Mouse (Mus musculus) c-Kit-positive CD71-positive TER-119-negative erythroid progenitor cells, embryonic 14.5 days (primary cell): Measurements from ENCODE around the gene Gm10961.

ENCODE experiments used
- DNase-seq: peaks from one replicate; pipeline ENCODE4 v3.0.0-alpha.2; 2013; ENCODE audit warnings: low read depth

The Gm10961 gene

DNA sequence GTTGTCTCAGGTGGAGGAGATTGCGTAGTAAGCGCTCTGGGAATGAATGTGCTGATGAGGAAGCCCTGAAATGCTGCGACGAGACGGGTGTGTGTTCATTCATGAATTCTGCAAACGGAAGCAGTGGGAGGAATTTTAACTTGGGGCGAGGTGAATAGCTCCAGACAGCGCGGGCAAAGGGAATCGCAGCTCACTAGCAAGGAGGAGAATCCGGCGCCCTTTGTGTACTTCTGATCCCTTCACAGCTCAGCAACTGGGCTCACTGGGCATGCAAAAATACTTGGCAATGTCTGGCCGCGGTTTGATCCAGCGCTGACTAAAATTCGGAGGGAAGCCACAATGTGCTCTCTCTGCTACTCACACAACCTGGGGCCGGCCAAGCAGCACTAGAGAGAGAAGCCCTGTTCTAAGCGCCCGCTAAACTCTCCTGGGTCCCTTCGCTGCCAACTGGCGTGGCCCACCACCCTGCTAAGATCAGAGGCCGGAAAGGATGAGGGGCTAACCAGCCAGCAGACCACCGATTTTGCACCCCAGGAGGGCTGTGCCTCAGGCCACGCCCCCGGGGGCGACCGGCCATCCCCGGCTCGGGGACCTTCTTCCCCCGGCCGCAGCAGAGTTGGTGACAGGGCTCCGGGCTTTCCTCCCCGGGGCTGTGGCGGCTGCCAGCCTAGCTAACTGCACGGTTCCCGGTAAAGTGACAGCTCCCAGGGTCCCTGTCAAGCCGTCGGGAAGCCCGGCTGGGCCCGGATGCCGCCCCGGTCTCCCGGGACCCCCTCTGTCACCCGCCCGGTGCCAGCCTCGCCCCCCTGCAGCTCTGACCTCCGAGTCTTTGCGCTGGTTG is at the start of gene Gm10961:
TSS of gene Gm10961 (plus strand) at position 641 of the 841 bp plus-strand sequence.
- peak; percentile 14 for DNase-seq

DNA sequence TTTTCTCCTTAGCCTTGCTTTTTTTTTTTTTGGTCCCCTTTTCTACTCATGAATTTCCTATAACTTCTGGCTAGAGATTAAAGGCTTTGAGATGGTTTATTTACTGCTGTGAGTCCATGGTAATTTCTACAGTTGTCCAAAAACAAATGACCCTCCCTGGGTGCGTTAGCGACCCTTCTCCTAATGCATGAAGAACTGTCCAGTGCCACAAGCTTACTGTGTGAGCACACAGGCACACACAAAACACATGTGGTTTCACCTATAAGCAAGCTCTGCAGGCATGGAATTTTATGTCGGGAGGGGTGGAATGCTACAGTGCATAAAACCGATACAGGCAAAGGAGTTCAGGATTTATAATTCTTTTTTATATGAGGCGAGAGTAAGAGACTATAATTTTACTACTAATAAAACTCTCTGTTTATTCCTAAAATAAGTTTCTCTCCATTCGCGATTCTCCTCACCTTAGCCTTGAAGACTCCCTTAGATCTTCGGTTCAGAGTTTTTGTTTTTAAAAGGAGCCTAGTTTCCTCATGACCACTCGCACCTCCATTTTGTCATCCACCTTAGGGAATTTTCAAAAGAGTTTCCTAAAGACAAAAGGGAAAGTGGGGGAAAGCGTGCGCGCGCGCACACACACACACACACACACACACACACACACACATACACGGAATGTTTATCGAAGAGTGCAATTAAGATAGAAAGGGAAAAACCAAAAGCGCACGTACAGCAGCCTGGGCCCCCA is 48.8 kb upstream of the Gm10961 start:
- no peak for DNase-seq

DNA sequence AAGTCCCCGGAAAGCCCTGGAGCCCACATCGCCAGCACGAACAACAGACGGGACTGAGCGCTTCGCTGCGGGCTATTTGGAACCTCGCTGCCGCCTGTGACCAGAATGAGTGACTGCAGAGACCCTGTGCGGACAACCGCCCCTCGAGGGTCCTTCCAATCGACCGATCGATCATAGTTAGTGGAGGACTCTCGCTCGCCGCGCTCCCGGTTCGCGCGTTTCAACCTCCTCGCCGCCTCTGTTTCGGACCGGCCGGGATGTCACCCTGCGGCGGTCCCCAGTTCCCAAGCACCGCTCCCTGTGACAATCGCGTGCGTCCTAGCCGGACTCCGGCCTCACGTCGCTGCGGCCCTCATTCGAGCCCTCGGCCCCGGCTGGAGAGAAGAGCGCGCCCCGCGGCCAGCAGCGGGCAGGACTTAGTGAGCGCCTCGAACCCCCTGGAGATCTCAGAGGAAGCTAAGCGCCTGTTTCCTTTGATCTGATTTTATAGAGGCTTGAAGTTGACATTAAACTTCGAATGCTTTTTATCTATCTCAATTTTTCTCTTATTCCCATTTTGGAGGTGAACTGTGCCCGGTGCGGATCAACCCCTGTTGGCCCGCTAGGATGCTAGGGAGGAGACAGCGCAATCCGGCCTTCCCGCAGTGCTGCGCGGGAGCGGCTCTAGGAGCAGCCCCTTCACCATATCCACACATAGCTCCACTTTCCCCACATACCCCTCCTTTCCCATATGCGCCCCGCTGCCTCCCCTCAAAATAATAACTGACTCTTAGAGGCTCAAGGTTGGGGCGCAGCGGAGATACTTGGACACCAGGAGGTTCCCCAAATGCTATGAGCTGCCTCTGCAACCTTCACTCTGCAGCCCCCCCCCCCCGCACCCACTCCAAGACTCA is 48.0 kb upstream of the Gm10961 start:
- DNase-seq = no peak

DNA sequence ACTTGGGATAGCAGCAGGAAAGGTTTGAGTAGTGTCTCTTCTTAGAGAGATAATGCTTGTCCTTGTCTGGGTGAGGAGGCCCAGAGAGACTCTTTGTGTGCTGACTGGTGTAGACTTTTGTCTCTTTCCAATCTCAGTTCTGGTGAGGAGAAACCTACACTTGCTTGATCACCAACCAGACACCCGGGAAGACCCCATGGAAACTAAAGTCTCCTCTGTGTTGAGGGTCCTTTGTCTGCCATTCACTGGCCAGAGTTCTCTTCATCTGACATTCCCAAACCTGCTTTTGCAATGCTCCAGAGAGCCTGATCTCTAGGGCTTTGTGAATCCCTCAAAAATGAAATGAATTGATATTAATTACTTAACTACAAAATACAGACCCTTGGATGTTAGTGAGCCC is 47.2 kb upstream of the Gm10961 start:
- DNase-seq = no peak

DNA sequence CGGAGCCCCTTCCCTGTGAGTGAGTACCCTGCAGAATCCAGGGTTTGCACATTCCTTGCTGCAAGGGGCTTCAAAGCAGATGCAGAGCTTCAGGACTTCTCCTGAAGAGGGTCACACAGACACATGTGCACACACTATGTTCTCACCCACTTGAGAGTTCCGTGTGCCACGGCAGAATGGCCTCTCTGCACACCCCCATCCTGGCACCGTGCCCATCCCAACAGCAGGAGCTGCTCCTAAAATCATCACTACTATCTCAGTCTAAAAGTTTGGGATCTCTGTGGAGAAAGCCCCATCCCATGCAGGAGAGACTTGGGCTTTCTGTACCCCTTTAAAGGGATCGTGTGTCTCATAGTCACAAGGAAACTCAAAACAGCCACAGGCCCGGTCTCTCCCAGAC is 44.6 kb upstream of the Gm10961 start:
- DNase-seq = no peak

DNA sequence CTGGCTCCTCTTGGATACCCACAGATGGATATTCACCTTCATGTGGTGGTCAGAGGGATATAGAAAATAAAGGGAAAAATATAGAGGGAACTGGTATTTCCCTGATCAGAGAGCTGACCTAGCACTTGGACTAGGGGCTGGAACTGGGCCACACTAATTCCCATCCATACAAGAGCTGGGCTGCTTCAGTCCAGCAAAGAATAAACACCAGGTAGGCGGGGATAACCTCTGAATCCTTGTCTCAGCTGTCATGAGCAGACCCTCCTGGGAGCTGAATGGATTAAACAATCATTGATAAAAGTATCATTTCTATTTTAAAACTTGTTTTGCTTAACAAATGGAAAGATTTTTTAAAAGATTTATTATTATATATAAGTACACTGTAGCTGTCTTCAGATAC is 39.5 kb upstream of the Gm10961 start:
- DNase-seq = no peak

DNA sequence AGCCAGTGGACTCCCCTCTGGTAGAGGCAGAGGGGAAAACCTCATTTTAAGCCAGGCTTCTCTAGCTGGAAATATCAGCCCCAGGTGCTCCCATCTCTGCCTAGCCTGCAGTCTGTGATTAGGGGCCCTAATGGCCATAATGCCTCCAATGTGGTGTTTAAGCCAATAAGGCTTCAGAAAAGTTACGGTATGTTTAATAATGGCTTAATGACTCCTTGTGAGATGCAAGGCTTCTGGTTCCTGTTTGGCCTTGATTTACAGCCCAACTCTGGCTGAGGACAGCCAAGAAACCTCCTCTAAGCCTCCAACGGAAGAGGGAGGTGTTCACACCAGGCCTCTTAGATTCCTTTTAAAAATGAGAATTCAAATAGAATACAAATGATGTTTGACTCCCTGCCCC is 37.5 kb upstream of the Gm10961 start:
- no peak for DNase-seq

DNA sequence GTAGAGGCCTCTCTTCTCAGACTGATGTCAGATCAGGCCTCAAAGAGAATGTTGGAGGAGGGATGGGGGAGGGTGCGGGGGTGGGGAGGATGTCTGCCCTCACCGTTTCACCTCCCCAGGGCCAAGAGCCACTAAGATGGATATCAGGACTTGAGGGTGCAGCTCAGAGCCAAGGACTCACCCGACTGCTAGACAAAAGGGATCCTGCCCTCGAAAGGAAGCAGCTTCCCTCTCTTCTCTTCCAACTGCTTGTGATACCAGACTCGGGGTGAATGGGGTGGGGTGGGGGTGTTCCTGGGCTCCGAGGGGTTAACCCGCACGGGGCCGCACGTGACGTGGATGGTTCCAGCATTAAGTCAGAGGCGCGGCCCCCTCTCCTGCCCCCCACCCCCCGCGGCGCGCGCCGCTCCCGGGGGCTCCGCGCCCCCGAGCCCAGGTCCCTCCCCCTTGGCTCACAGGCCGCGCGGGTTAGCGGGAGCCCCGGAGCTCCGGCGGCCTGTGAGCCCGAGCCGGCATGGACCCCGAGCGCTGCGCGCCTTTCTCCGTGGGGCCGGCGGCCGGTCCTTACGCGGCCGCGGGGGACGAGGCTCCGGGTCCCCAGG is 36.4 kb upstream of the Gm10961 start, which contains the start of gene Alx3:
TSS of gene Alx3 (plus strand) at position 370 of the 602 bp plus-strand sequence.
- no peak for DNase-seq

DNA sequence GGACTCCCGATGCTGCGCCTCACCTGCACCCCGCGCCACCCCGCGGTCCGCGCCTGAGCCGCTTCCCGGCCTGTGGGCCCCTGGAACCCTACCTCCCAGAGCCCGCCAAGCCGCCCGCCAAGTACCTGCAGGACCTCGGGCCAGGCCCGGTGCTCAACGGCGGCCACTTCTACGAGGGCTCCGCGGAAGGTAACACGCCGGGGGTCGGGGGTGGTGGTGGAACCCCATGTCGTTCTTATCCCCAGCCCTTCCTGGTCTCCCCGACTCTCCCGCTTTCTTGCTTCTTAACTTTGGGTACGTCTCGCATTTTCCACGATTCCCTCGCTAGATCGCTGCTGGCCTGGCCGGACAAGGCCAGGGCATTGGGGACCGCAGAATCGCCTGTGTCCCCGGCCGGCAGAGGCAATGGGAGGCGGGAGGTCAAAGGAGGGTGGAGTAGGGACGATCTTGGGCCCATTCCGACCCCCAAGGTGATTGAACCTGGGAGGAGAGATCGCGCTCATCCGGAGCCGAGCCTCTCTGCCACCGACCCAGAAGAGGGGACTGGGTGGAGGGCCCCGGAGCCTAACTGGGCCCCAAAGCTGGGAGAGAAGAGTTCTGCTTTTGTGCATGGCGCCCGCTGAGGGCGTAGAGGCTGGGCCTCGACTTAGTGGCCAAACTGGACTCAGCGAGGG is 35.7 kb upstream of the Gm10961 start:
- DNase-seq = no peak

DNA sequence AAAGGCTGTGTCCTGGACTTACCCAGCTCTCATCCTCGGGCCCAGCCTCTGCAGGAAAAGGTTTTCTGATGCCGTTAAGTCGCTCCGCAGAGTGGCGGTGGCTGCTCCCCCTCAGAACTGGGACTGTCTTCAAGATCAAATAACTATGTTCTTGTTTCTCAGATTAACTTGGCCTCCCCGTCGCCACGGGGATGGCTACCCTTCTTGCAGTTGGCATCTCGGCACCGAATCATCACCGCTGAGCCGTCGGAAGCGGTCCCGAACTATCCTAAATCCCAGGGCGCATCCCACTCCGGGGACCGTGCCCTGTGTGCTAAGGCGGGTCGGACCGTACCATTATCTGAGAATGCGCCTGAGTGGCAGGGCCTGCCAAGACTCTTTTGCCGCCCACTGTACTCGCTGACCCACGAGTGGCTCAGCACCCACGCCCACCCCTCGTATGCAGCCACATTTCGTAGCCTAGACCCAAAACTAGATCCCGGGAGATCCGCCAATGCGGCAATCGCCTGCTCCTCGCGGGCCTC is 35.1 kb upstream of the Gm10961 start:
- DNase-seq = no peak

DNA sequence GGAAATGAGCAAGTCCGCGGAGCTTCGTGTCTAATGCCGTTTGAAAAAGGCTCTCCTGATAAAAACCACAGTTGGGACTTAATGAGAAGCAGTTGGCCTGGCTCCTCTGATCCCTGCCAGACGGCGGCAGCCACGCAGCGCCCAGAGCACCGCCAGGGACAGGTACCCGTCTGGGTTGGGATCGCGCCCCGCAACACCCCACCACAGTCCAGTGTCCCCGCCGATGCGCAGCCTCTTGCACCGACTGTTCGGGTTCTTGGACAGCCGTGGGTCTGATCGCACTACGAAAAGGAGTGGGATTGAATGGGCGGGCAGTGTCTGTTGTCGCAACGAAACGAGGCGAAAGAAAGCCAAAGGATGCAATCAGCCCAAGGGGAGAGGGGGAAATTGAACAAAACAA is 34.6 kb upstream of the Gm10961 start:
- DNase-seq = no peak

DNA sequence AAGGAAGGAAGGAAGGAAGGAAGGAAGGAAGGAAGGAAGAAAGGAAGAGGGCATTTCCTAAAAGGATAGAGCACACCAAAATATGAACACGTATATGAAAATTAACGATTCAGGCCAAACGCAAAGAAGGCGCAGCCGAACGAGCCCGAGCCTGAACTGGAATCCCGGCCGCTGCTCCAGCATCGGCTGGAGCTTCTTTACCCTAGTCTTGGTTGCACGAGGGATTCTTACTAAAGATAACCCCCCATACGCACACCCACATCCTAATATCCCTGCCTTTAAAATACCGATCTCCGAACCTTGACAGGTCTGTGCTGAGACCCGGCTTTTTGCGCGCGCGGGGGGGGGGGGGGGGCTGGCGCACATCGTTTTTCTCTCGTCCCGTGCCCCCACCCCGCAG is 34.0 kb upstream of the Gm10961 start:
- DNase-seq = no peak

DNA sequence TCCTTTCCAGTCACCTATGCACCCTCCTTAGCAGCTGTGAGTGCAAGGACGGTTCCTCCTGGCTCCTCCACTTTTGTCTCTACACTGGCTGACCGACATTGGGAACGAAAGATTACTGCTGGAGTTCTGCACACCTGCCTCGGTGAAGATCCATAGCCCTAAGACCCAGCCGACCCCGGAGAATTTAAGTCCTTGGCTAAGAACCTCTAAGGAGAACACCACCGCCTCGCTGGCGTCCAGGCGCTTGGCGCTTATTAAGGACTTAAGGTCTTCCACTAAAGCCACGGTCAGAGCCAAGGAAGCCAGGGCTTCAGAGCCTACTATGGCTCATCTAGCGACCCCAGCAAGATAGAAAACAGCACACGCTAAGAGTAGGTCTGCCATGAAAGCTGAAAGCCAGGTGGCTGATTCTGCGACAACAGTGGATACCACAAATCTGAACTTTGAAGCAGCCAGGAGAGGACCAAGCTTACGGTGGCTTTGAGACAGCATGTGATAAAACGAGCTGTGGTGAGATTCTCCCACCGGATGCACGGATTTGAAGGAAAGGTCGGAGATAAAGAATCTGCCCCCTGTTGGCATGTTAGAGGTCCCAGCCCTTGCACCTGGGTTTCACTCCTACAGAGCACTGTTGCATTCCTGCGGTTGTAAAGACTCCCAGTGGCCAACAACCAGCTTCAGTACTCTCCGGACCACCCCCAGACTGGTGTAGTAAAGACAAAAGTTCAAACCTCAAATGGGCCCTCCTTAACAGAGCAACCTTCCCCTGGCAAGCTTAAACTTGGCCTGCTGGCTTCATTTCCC is 33.3 kb upstream of the Gm10961 start:
- no peak for DNase-seq

DNA sequence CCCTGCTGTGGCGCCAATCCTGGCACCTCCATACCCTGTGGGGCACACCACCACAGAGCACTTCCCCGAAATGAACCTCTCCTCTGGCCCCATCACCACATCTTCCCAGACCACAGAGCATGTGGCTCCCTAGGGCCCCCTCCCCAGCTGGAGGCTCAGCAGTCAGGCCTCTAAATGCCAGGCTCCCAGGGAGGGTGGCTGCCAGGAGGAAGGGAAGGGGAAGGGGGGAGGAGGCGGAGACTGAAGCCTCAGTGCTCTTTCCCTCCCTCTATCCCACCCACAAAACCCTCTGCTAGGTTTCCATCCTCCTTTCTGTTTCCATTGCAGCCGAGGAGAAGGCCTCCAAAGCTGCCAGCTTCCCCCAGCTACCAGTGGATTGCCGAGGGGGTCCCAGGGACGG is 31.0 kb upstream of the Gm10961 start:
- DNase-seq = no peak

DNA sequence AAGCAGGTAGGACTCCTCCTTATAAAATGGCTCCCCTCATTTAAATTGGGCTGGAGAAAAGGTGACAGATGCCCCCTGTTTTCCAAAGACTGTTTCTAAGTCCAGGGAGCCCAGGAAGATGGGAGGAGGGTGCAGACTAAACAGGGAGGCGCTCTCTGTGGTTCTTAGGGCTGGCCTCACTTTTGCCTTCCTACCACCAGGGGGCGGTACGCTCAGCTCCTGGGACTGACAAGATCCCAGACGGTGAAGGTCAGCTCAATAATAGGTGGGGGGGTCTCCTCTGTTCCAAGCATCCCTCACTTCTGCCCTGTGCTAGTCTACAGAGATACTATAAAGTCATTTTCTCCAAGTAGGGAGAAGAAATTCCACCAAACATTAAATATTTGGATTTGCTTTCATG is 25.8 kb upstream of the Gm10961 start:
- peak; percentile 38 for DNase-seq

DNA sequence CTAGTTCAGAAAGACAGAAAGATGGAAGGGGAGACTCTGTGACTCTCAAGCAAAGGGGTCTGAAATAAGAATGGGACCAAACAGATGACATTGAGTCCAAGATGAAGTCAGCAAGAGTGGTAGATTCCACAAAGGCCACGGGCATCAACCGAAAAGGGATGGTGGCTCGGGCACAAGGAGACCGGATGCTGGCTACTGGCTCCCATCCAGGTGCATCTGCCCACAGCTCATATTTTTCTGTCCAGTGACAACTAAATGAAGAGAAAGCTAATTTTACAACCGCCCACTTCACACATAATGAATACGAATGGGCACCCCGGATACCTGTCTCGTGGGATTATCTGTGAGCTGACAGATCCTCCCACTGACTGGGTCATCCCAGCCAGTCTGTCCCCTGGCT is 23.9 kb upstream of the Gm10961 start:
- DNase-seq = no peak

DNA sequence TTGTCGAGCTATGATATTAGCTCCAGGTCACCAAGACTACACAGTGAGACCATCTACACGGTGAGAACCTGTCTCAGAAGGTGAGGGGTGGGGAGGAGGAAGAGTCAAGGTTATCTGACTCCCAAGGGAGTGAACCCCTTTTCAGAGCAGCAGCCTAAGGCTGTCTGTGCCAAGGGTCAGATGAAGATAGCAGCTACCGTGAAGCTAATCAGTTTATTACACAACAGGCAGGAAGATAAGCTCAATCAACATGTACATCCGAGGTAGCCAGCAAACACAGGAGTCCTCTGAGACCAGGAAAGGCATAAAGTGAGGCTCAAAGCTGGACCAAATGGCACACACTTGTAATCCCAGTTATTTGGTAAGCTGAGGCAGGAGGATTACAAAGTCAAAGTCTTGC is 22.3 kb upstream of the Gm10961 start:
- DNase-seq = no peak

DNA sequence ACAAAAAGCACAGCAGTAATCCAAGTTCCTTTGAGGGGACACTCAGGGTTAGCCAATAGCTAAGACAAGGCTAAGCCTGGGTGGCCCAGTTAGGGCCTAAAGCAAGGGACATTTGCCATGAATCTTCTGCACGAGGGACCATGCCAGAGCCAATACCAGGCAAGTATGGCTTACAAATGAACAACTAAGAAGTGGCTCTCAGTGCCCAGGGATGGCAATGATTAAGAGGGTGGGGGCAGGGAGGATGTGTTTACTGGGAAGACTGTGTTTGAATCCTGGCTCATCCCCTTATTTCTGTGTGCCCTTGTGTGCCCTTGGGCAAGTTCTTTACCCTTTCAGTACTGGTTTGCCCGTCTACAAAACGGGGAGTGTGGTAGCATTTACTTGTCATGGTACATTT is 21.7 kb upstream of the Gm10961 start:
- no peak for DNase-seq

DNA sequence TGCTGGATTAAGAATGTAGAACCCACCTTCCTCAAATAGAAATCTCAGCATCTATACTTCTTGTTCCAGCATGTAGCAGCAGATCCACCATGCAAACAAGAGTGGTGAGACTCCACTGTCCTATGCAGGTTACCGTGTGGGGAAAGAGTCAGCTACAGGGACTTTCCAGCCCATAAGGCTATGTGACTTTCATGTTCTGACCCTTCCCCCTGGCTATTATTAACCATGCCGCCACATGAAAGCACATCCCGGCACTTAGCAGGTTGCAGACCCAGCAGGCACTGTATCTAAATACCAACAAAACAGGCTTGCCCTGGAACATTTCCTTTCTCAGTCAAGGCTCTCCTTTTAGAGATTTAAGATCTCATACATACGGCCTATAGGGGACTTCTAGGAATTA is 19.7 kb upstream of the Gm10961 start:
- no peak for DNase-seq

DNA sequence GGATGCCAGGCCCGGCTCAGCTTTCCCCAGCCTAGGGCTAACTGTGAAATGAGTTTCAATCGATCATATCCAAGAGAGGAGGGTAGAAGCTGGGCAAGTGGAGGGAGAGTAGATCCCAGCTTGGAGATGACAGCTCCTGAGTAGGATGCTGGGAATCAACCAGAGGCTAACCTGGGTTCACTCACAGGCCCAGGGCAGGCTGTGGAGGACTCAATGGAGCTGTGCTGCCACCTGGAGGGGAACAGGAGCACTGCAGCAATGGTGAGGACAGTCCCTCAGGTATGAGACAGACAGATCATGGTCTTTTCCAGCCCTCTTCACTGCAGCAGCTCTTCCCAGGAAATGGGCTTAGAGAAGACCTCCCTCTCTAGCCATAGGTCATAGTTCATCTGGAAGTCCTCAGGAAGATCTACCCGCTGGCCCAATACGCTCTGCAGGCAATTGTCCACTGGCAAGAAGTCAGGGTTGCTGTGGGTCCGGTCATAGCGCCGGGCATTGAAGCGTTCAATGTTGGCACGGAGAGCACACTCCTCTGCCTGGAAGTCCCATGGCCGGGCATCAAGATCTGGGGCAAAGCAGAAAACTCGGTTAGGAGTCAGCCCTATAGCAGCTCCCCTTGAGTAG is 18.1 kb upstream of the Gm10961 start:
- no peak for DNase-seq
